Mouse (Mus musculus): ENCODE measurements around the gene Pak6.
"Not testable (repeated sequence)": the region's sequence is repeated elsewhere in the genome, so short reads cannot be mapped to it uniquely, and the experiment has no call there.

The Pak6 gene

DNA sequence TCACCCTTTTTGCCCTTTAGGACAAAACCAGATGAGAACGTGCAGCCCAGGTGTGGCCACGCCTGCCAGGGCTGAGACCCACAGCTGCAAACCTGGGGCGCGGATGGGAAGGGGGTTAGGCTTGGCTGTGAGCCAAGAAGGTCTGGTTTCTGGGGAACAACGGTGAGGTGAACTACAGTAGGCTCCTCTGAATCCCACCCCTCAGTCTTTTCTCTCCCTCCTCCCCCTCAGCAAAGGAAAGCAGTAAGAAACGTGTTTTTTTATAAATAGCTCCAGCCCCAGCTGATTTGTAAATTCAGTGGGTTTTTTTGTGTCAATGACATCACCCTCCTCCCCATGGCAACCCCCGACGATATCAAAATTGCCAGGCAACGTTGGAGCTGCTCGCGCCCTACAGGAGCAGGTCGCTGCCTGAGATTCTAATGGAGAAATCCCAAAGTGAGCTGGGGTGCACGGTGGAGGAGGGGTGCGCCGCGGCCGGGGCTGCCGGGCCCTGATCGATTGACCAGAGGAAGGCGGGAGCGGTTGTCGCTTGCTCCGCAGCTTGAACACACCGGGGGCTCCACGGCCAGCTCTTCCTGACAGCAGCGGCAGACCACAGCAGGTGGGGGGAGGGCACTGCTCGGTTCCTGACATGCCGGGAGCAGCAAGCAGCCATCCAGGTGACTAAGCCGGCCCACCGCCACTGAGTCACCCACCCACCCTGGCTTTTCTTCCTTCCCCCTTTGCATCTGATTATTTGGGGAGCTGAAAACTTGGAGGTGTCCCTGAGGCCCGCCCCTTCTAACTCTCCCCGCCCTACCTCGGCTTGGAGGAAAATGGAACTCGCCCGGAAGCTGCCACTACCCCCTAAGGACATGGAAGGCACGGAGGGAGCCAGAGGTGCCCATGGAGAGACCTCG lies at the start of gene Pak6:
Gene Pak6, plus strand, starts transcription at position 402 of the 902 bp plus-strand sequence.
- DNase-seq (ENCODE audit: extremely low read depth, insufficient read length, low spot score) = no peak

DNA sequence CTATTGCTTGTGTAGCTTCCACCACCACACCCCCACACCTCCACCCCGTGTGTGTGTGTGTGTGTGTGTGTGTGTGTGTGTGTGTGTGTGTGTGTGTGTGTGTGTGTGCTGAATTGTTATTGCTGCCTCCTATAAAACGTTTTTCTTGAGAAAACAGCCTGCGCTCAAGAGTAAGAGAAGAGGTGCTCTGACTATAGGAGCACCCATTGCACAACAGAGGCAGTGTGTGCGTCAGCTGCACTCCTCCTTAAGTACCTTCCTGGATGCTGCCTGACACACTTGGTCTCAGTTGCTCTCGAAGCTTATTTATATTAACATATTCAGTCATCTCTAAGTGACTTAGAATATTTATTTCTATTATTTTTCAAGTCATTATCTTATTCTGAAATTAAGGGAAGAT lies 45.1 kb upstream of the Pak6 start:
- no peak for DNase-seq (ENCODE audit: extremely low read depth, insufficient read length, low spot score)

DNA sequence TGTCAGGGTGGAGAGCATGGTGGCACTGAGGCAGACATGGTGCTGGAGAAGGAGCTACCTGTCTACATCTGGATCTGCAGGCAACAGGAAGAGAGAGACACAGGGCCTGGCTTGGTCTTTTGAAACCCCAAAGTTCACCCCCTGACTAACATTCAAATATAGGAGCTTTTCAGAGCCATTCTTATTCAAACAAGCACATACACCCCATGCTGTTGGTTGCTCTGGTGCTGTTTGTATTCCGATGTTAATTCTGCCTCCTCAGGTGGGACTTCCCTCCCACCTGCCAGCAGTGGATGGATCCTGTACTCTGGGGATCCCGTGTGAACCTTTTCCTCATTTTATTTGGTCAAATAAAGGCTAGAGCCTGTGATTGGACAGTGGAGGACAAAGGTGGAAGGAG lies 43.0 kb upstream of the Pak6 start:
- no peak for DNase-seq (ENCODE audit: extremely low read depth, insufficient read length, low spot score)

DNA sequence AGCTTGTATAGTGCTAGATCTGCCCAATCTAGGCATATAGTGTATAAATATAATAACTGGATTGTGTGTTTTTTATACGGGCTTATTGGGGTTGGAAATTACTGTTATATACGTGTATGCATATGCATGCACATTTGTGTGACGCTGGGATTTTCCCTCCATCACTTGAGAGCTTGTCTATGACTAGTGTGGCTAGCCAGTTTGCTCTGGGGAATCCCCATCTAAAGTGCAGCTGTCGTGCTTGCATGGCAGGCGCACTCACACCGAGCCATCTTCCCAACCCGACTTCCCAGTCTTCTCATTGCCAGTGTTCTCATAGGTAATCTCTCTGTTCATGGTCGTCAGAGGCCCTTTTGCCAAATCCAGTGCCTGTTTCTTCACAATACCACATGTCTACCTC lies 42.5 kb upstream of the Pak6 start:
- no peak for DNase-seq (ENCODE audit: extremely low read depth, insufficient read length, low spot score)

DNA sequence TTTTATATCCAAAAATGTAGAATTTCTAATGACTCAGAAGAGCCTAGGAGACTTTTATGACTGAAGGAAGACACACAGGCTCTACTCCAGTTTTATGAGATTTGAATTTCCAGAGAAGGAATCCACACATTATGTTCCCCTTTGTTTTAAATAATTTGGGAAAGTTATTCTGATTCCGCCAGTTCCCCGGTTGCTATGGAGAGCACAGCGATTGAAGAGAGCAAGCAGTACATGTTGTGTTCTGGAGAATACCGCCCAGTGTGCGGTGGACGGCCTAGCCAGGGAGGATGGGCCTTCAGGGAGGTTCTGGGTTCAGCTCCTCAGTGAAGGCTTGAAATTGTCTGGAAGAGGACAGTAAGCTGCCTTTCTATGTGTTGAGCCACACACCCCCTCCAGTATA lies 33.8 kb upstream of the Pak6 start:
- no peak for DNase-seq (ENCODE audit: extremely low read depth, insufficient read length, low spot score)

DNA sequence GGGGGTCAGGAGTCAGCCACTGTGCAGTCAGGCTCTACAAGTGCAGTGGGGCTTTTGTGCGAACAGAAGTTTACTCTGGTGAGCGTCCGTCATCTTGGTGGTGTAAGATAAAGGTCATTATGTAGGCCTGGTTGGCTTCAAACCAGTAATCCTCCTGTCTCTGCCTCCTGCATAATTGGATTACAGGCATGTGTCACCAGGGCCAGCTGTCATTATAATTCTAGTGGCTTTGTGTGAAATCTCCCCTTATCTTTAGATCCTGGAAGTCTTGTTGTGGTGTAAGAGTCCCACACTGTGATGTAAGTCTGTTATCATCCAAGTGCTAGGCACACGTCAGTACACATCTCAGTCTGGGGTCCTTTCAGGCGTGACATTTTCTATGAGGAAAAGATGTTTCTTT lies 29.7 kb upstream of the Pak6 start:
- no peak for DNase-seq (ENCODE audit: extremely low read depth, insufficient read length, low spot score)

DNA sequence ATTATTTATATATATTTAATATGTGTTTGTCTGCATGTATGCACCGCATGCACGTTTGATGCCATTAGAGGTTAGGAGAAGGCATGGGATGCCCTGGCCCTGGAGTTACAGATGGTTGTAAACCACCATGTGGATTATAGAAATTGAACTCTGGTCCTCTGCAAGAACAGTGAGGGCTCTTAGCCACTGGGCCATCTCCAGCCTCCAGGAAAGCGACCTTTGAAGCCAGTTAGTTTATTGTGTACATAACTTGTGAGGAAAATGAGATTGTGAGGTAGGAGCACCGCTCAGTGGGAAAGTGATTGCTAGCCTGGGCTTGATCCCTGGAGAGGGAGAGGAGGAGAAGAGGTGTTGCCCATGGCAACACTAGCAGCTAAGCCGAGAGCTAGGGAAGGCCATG lies 25.8 kb upstream of the Pak6 start:
- DNase-seq (ENCODE audit: extremely low read depth, insufficient read length, low spot score) = no peak

DNA sequence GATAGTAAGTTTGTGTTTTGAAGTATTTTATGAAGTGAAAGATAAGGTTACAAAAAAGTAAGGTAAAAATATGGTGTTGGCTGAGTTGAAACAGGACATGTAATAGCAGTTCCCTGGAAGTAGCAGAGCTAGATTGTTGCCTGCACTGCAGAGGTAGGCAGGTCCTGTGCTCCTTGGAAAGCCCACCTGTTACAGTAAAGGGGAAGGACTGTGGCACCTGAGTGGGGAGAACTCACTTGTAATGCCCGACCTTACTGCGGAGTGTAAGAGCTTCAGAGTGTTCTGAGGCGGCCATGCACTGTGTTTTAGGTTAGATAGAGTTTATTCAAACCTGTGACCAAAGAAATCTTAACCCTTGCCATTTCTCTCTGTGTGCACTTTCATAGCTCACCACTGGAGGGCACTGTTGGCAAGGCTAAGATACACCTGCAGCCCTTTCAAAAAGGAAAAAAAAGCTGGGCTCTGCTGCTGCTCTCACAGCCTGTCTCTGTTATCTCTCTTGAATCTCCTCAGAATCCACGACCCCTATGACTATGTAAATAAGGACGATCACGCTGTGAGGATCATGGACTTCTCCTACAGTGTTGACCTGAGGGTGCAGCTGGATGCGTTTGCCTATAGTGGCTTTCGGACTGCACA lies 25.1 kb upstream of the Pak6 start:
- no peak for DNase-seq (ENCODE audit: extremely low read depth, insufficient read length, low spot score)

DNA sequence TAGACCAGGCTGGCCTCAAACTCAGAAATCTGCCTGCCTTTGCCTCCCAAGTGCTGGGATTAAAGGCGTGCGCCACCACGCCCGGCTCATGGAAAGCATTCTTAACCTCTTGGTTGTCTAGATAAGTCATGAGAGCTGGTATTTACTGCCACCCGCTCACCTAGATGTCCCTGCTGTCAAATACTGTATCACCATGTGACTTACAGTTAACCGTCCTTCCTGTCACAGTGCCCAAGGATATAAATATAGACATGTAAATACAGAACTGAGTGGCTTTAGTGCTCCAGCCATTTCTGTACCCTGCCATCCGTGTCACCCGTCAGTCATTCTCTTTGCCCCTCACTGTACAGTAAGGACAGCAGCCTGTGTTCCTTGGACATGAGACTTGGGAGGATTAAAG lies 24.4 kb upstream of the Pak6 start:
- DNase-seq (ENCODE audit: extremely low read depth, insufficient read length, low spot score) = no peak

DNA sequence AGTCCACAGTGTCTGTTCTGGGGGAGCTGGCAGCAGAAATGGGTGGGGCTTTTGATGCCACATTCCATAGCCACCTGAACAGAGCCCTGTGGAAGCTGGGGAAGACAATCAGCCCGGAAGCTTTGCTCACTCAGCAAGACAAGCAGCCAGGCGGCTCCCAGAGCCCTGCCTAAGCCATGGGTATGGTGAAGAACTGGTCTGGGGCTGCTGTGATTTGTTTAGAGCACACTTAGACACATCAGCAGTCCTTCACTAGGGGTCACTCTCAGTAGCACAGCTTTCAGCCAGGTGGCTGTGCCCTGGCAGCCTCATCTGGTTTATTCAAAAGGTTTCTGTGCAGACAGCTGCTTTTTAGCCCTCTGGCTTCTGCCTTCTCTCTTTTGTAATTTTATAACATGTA lies 22.0 kb upstream of the Pak6 start:
- DNase-seq (ENCODE audit: extremely low read depth, insufficient read length, low spot score) = no peak

DNA sequence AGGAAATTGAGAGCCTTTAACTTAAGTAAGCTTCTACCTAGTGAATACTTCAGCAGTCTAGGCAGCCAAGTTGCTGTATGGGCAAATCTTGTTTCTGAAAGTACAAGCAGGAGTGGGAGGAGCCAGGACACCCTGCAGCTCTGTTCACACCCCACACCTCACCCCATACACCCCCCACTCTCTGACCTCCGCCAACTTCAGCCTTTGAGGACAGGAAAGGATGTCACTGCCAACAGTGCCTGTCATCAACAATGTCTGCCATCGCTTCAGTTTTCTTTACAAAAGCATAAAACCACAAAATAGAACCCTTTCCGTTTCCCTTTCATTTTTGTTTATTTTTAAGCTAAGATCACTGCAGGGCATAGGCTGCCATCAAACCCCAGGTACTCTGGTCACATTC lies 20.7 kb upstream of the Pak6 start:
- DNase-seq (ENCODE audit: extremely low read depth, insufficient read length, low spot score) = no peak

DNA sequence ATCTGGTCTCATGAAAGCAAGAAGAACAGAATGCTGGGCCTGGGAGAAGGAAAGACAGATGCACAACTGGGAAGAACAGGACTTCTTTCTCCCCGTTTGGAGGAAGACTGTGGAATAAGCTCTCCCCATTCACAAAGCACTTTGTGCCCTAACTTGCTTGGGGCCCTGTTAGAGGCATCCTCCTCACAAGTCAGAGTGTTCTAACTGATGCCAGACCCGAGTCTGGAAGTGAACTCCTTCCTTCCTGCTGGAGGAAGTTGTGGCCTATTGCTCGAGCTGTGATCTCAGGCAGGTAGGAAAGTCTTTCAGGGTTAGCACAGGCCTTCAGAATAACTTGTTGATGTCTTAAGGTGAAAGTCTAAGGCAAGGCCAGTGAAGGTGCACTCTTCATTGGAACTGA lies 20.2 kb upstream of the Pak6 start:
- no peak for DNase-seq (ENCODE audit: extremely low read depth, insufficient read length, low spot score)

DNA sequence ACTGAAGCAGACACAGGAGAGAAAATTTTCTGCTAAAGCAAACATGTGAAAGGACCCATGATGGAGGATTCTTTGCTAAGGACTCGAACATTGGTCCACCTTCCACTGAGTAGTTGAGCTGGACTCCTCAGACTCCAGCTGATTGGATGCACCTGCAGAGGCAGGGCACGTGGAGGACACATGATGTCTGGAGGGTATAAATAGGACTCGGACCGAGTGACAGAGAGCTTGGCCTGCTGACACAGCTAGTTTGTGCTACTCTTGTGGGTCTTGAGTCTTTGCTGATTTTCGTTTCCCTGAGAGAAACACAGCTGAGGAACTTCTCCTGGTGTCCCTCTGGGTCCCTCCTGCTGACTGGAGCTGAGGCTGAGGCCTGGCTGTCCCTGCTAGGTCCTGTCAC lies 16.4 kb upstream of the Pak6 start:
- DNase-seq (ENCODE audit: extremely low read depth, insufficient read length, low spot score) = no peak

DNA sequence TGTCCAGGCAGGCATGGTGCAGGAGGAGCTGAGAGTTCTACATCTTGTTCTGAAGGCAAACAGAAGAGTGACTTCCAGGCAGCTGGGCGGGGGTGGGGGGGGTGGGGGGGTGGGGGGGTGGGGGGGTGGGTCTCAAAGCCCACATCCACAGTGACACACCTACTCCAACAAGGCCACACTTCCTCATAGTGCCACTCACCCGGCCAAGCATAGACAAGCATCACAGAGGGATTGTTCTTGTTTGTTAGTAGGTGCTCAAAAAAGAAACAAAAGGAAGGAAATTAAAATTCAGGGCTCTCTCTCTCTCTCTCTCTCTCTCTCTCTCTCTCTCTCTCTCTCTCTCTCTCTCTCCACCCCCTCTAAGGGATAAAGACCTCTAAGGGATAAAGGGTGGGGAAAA lies 12.4 kb upstream of the Pak6 start:
- DNase-seq (ENCODE audit: extremely low read depth, insufficient read length, low spot score) = not testable (repeated sequence)

DNA sequence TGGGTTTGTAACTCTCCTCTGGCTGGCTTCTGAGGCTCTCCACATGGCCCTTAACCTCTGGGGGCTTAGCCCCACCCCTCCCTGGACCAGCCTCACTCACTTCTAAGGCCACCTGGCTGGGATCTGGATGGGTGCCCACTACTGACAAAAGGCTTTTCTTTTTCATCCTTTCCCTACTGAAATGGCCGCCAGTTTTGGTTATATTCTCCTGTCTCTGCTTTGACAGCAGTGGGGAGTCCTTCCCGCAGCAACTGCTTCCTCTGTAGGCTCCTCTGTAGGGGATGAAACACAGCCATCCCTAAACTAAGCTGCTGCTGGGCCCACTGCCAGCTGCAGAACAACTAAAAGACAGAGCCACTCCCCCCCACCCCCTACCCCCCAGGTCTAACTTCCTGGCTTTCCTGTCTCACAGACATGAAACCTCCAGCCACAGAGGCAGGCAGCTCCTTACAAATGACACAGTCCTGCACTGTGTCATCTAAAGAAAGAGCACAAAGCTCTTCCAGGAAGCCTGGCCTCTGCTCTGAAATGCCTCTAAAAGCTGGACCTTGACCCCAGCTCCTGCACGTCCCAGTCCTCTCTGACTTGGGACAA lies 6.3 kb upstream of the Pak6 start:
- no peak for DNase-seq (ENCODE audit: extremely low read depth, insufficient read length, low spot score)

DNA sequence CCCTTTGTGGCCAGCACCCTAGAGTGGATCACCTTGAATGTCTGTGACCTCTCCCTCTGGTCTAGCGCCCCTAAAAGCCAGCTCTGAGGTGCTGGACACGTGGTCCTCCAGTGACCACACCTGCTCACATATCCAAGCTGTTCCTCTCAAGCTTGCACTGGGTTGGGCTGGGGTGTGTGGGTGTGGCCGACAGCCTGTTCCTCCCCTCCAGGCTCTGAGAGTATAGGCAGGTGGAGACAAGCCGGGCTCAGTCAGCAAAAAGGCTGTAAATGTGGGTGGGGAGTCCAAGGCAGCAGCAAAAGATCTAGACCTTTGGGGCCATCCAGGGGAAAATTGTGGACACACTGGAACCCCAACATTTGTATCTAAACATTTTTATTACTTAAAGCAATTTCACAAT lies 4.6 kb upstream of the Pak6 start:
- peak; percentile 62 for DNase-seq (ENCODE audit: extremely low read depth, insufficient read length, low spot score)

DNA sequence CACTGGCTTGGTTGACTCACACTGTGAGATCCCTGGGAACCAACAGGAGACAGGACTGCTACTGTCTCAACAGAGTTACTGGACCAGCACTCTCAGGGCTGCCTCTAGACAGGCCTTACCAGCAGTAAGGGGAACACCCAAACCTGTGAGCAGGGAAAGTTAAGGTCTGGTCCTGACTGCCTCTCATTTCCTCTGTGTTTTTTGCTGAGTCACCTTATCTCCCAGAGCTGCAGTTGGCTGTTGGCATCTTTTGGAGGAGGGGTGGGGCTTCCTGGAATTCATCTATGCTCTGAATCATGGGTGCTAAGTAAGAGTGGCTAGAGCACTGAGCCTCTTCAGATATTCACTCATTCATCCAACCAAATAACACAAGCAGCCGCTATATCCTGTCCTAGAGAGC lies 4.0 kb upstream of the Pak6 start:
- peak; percentile 74 for DNase-seq (ENCODE audit: extremely low read depth, insufficient read length, low spot score)

DNA sequence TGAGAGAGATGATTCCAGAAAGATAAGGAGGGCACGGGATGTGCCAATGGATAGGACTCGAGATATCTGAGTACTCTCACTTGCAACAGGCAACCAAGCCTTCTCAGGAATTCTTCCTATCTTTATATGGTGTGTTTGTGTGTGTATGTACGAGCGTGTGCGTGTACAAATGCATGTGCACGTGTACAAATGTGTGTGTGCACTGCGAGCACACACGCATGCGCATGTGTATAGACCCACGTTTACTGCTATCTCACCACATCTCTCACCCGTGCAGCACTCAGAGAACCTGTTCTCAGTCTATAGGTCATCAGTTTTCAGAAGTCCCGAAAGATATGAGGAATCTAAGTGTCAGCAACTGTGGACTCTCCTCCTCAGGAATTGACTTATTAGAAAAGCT lies 3.6 kb upstream of the Pak6 start:
- no peak for DNase-seq (ENCODE audit: extremely low read depth, insufficient read length, low spot score)

DNA sequence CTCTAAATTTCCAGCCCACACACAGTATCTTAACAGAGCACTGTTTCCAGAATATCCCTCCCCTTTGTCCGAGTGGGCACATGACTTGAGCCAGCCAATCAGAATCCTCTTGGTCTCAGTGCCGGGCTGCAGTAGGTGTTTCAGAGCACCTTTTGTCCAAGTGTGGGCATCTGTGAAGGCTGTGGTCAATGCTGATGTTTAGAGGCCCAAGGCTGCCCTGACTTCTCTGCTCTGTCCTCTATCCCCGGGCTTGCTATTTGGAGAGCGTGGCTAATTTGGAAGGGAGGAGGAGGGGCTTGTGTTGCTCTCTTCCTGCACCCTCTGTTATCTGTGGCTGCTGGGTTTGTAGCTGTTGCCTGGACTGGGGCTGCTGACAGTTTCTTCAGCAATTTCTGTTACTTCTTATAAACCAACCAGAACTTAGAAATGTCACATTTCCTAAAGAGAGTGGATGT lies 3.1 kb upstream of the Pak6 start:
- peak; percentile 40 for DNase-seq (ENCODE audit: extremely low read depth, insufficient read length, low spot score)

DNA sequence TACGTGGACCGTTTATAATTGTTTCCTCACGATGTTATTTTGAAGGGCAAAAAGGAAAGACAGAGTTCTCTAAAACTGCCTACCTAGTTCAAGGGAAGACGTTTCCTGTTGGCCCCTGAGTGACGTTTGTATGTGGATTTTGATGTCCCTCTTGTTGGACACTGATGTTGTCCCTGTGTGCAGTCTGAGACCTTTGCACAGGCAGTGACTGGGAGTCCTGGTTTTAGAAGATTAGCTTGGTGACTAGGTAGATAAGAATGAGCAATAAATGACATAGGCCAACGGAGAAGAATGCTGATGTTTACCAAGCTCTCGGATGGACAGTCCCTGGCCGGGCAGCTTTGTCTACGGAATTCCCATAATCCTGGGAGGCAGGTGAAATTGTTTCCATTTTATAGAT lies 1.2 kb upstream of the Pak6 start:
- DNase-seq (ENCODE audit: extremely low read depth, insufficient read length, low spot score) = no peak

DNA sequence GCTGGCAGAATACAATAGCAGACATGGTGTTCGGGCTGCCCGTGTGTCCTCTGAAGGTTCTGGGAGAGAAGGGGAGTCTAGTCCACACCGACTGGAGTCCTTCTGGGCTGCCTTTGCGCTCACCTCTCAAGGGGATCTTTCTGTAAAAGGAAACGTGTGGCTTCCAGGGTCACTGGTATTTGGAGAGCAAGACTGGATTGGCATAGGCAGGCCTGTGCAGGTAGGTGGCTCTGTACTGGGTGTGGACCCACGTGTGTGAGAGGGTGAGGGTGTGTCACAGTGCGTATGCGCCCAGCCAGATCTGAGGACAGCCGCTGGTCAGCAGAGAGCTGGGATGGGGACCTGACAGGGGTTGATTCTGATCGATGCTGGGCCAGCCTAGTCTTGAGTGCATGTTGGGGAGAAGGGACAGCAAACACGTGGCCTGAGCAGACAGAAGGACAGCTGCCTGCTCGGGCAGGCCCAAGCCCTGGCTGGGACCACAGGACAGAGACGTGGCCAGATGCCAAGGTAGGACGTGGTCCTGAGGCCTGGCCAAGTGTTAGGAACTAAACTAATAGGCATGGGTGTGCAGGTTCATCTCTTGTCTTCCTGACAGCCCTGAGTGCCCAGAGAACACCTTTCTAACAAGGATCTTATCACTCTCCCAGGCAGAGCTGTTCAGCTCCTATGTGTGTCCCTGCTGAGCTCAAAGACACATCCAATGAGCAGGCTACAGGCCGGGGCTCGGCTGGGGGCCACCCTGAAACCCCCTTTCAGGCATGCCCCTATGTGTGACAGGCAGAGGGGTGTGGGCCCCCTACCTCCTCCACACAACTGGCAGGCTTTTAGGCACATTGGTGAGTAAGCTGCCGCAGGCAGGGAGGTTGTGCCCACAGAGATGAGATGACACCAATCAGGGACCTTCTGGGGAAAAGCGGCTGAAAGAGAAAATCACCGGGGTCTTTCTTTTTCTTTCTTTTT lies 982 bp downstream of the Pak6 start:
- peak; percentile 55 for DNase-seq (ENCODE audit: extremely low read depth, insufficient read length, low spot score)

Data from 3134 (cell line).